In genomic region chr7:46615256-46615977, GRCm38 (mm10) we compare ENCODE assay signal across 8 mouse cellular contexts. TPM values are rescaled to one million over a fixed set of nuclear protein-coding genes. Genes with fewer than 3 reads are reported as not detected.
DNase-seq lines count a peak whose midpoint lies in the region; ATAC-seq lines count a peak whose summit lies in the region.

No protein-coding gene starts in this region.

- H3K4me3 ChIP-seq in kidney, embryonic 14.5 days (ENCODE audit: low read length), result no peak overlapping the region

- intact Hi-C loops in left cerebral cortex, postnatal 36 days (cut with DNase I), result no loop called here
- intact Hi-C loops in left cerebral cortex, postnatal 14 days (cut with DNase I), result no loop called here

- H3K4me2 ChIP-seq in kidney, embryonic 14.5 days (replicated peaks; ENCODE audit: low read depth, low read length), result no peak overlapping the region

- no peaks in the 10 kb centered on the region for H3K9me3 ChIP-seq in kidney, embryonic 14.5 days (ENCODE audit: control insufficient read depth, low read length)

- no peak overlapping the region for H3K9ac ChIP-seq in kidney, embryonic 14.5 days (ENCODE audit: low read depth, low read length)

- peaks cover 3% of the 10 kb centered on the region; the same call in 1 of the 2 replicates for H3K36me3 ChIP-seq in kidney, embryonic 14.5 days (ENCODE audit: control insufficient read depth, insufficient read depth, low read length)

- H3K27me3 ChIP-seq in kidney, embryonic 14.5 days (ENCODE audit: control insufficient read depth, insufficient read depth, low read length), result no peaks in the 10 kb centered on the region

- ATAC-seq in kidney, embryonic 14.5 days (ENCODE audit: low FRiP score, low TSS enrichment), result no peak
- peak; percentile 37; the same call in 1 of the 2 replicates for ATAC-seq in neutrophil, adult 5-6 weeks (ENCODE audit: extremely low read depth, insufficient number of reproducible peaks, low FRiP score, poor library complexity, severe bottlenecking)
- ATAC-seq in activated CD4-positive, CD25-positive, alpha-beta regulatory T cell, adult 4 months, result no peak

- peak; percentile 94 for DNase-seq in kidney, adult 11 months
- DNase-seq in heart, adult 9 months (ENCODE audit: low spot score in 2 of 2), result peak; percentile 69 to 71
- peak; percentile 78 to 89 for DNase-seq in kidney, postnatal 36 days
- no peak for DNase-seq in left cerebral cortex, postnatal 36 days (ENCODE audit: low spot score in 2 of 2)
- no peak for DNase-seq in left cerebral cortex, postnatal 14 days (ENCODE audit: low spot score in 2 of 2)

- no peak overlapping the region for H3K27ac ChIP-seq in kidney, embryonic 14.5 days (ENCODE audit: low read depth, low read length)

- H3K4me1 ChIP-seq in kidney, embryonic 14.5 days (ENCODE audit: control insufficient read depth, insufficient read depth, low read length), result peaks cover 10% of the 10 kb centered on the region; the same call in 1 of the 2 replicates

- 44% methylated on average over 5 of the region's 5 CpGs for WGBS in kidney, embryonic 14.5 days

RNA-seq across cellular contexts. Expression of gene Sergef, which starts 24.2 kb away (rescaled TPM):
- polyA plus RNA-seq in kidney, embryonic 14.5 days (2014; fragmentation: Nextera tagmentation; extraction: Ambion mirVana), result 10.9 and 15.7 TPM in 2 replicates
- 13.6 and 15.3 TPM in 2 replicates for total RNA-seq in neutrophil, adult 5-6 weeks (2017)
- 10 to 100 TPM; 17.9 to 18.3 TPM for polyA plus RNA-seq in activated CD4-positive, CD25-positive, alpha-beta regulatory T cell, adult 4 months (2017; shearing (Covaris generic))
- 10 to 100 TPM; 56.4 to 67.6 TPM for total RNA-seq in left cerebral cortex, postnatal 36 days (2021)
- 10 to 100 TPM; 57.2 to 66.4 TPM for total RNA-seq in left cerebral cortex, postnatal 14 days (2021)

RNA-seq across cellular contexts. Expression of gene Tph1, which starts 56.9 kb away (rescaled TPM):
- polyA plus RNA-seq in kidney, embryonic 14.5 days (2014; fragmentation: Nextera tagmentation; extraction: Ambion mirVana), result 0.86 and 1.1 TPM in 2 replicates
- not detected in 2 replicates for total RNA-seq in neutrophil, adult 5-6 weeks (2017)
- polyA plus RNA-seq in activated CD4-positive, CD25-positive, alpha-beta regulatory T cell, adult 4 months (2017; shearing (Covaris generic)), result under 1 TPM in 1 of 2 experiments, not detected in 1; 0.99 TPM
- under 1 TPM in 1 of 2 experiments, not detected in 1; 0.42 TPM for total RNA-seq in left cerebral cortex, postnatal 36 days (2021)
- total RNA-seq in left cerebral cortex, postnatal 14 days (2021), result under 1 TPM; 0.27 to 0.31 TPM

Comparison
In these comparisons a context has a peak if more than half of its experiments do, and no peak if none do; other contexts are left out.
1. DNase-seq: peak in kidney, adult 11 months (single experiment), heart, adult 9 months (2 of 2) and kidney, postnatal 36 days (2 of 2); none in left cerebral cortex, postnatal 36 days (0 of 2) and left cerebral cortex, postnatal 14 days (0 of 2).